Mouse (Mus musculus): ENCODE measurements around the gene Kbtbd2. TPM values are rescaled to one million over a fixed set of nuclear protein-coding genes. Genes with fewer than 3 reads are reported as not detected.
A peak's percentile ranks its signal among the peaks of the same experiment; 100 is the strongest.

The Kbtbd2 gene
- total and polyA plus RNA-seq, 3 experiments: 3.8 to 53.5 (median 42.9) TPM

- H3K9me3 ChIP-seq (replicated peaks): no peaks in the 10 kb centered on the region
- H3K27me3 ChIP-seq (ENCODE audit: insufficient read depth, low read length): peaks cover 15% of the 10 kb centered on the region
- DNase-seq (ENCODE audit: low spot score) (no peak), ATAC-seq (ENCODE audit: extremely low read depth, insufficient number of reproducible peaks, low FRiP score, poor library complexity, severe bottlenecking) (no peak)
- H3K36me3 ChIP-seq (replicated peaks): no peaks in the 10 kb centered on the region
- TF ChIP-seq GATA2 (IDR thresholded peaks at IDR 0.05; ENCODE audit: borderline replicate concordance, low read depth, low read length) (no peak), CTCF (IDR thresholded peaks at IDR 0.05; ENCODE audit: low read depth, low read length) (no peak), POLR2AphosphoS5 (IDR thresholded peaks at IDR 0.05; ENCODE audit: insufficient replicate concordance, low read depth, low read length) (no peak), TAL1 (conservative IDR thresholded peaks at IDR 0.05; ENCODE audit: low read depth, low read length) (no peak), GATA1 (IDR thresholded peaks at IDR 0.05; ENCODE audit: borderline replicate concordance, low read length) (no peak)
- H3K4me3 ChIP-seq (ENCODE audit: low read depth, low read length): no peak overlapping the region
- H3K4me1 ChIP-seq (ENCODE audit: insufficient read depth, low read depth, low read length): 0 out of 2 replicates have a peak, but pooled peaks cover 4% of the 10 kb centered on the region
Observed at GRCm38 (mm10) chr6:56818436-56819123, 21.0 kb upstream of the Kbtbd2 start.

- H3K4me1 ChIP-seq (ENCODE audit: insufficient read depth, low read depth, low read length): peaks cover 7% of the 10 kb centered on the region
- H3K36me3 ChIP-seq (replicated peaks): no peaks in the 10 kb centered on the region
- H3K27me3 ChIP-seq (ENCODE audit: insufficient read depth, low read length): peaks cover 12% of the 10 kb centered on the region
- ATAC-seq (ENCODE audit: extremely low read depth, insufficient number of reproducible peaks, low FRiP score, poor library complexity, severe bottlenecking) (no peak), DNase-seq (ENCODE audit: low spot score) (no peak)
- no peaks in the 10 kb centered on the region for H3K9me3 ChIP-seq (replicated peaks)
- H3K4me3 ChIP-seq (ENCODE audit: low read depth, low read length): no peak overlapping the region
- TF ChIP-seq GATA2 (IDR thresholded peaks at IDR 0.05; ENCODE audit: borderline replicate concordance, low read depth, low read length): no peak
- TF ChIP-seq GATA1 (IDR thresholded peaks at IDR 0.05; ENCODE audit: borderline replicate concordance, low read length): no peak
- TF ChIP-seq POLR2AphosphoS5 (IDR thresholded peaks at IDR 0.05; ENCODE audit: insufficient replicate concordance, low read depth, low read length): no peak
- TF ChIP-seq TAL1 (conservative IDR thresholded peaks at IDR 0.05; ENCODE audit: low read depth, low read length): no peak
- no peak for TF ChIP-seq CTCF (IDR thresholded peaks at IDR 0.05; ENCODE audit: low read depth, low read length)
Observed at GRCm38 (mm10) chr6:56813332-56813731, 15.7 kb upstream of the Kbtbd2 start.

- peak; percentile 32 for DNase-seq (ENCODE audit: low spot score)
- H3K4me1 ChIP-seq (ENCODE audit: insufficient read depth, low read depth, low read length): peaks cover 7% of the 10 kb centered on the region
Observed at GRCm38 (mm10) chr6:56808656-56809055, 11.0 kb upstream of the Kbtbd2 start.

GRCm38 (mm10) chr6:56806195-56806594, 8.6 kb upstream of the Kbtbd2 start:
- DNase-seq (ENCODE audit: low spot score) (no peak), ATAC-seq (ENCODE audit: extremely low read depth, insufficient number of reproducible peaks, low FRiP score, poor library complexity, severe bottlenecking) (no peak)
- peaks cover 7% of the 10 kb centered on the region for H3K4me1 ChIP-seq (ENCODE audit: insufficient read depth, low read depth, low read length)
- peaks cover 24% of the 10 kb centered on the region for H3K27me3 ChIP-seq (ENCODE audit: insufficient read depth, low read length)
- no peaks in the 10 kb centered on the region for H3K36me3 ChIP-seq (replicated peaks)
- no peaks in the 10 kb centered on the region for H3K9me3 ChIP-seq (replicated peaks)
- H3K4me3 ChIP-seq (ENCODE audit: low read depth, low read length): no peak overlapping the region
- TF ChIP-seq POLR2AphosphoS5 (IDR thresholded peaks at IDR 0.05; ENCODE audit: insufficient replicate concordance, low read depth, low read length) (no peak), CTCF (IDR thresholded peaks at IDR 0.05; ENCODE audit: low read depth, low read length) (no peak), TAL1 (conservative IDR thresholded peaks at IDR 0.05; ENCODE audit: low read depth, low read length) (no peak), GATA1 (IDR thresholded peaks at IDR 0.05; ENCODE audit: borderline replicate concordance, low read length) (no peak), GATA2 (IDR thresholded peaks at IDR 0.05; ENCODE audit: borderline replicate concordance, low read depth, low read length) (no peak)

More at GRCm38 (mm10) chr6:56808656-56809055, 11.0 kb upstream of the Kbtbd2 start:
- TF ChIP-seq TAL1 (conservative IDR thresholded peaks at IDR 0.05; ENCODE audit: low read depth, low read length) (no peak), POLR2AphosphoS5 (IDR thresholded peaks at IDR 0.05; ENCODE audit: insufficient replicate concordance, low read depth, low read length) (no peak), CTCF (IDR thresholded peaks at IDR 0.05; ENCODE audit: low read depth, low read length) (peak; percentile 33; the same call in 1 of the 2 replicates)
- Histone ChIP-seq H3K27me3 (ENCODE audit: insufficient read depth, low read length) (peaks cover 27% of the 10 kb centered on the region), H3K4me3 (ENCODE audit: low read depth, low read length) (no peak overlapping the region), H3K9me3 (replicated peaks) (no peaks in the 10 kb centered on the region), H3K36me3 (replicated peaks) (no peaks in the 10 kb centered on the region)
- peak; percentile 75 for ATAC-seq (ENCODE audit: extremely low read depth, insufficient number of reproducible peaks, low FRiP score, poor library complexity, severe bottlenecking)

GRCm38 (mm10) chr6:56805026-56805425, 7.4 kb upstream of the Kbtbd2 start:
- H3K9me3 ChIP-seq (replicated peaks): no peaks in the 10 kb centered on the region
- H3K27me3 ChIP-seq (ENCODE audit: insufficient read depth, low read length): peaks cover 22% of the 10 kb centered on the region
- TF ChIP-seq GATA1 (IDR thresholded peaks at IDR 0.05; ENCODE audit: borderline replicate concordance, low read length) (no peak), GATA2 (IDR thresholded peaks at IDR 0.05; ENCODE audit: borderline replicate concordance, low read depth, low read length) (no peak), CTCF (IDR thresholded peaks at IDR 0.05; ENCODE audit: low read depth, low read length) (no peak)
- peaks cover 4% of the 10 kb centered on the region for H3K4me1 ChIP-seq (ENCODE audit: insufficient read depth, low read depth, low read length)
- ATAC-seq (ENCODE audit: extremely low read depth, insufficient number of reproducible peaks, low FRiP score, poor library complexity, severe bottlenecking) (no peak), DNase-seq (ENCODE audit: low spot score) (no peak)
- no peaks in the 10 kb centered on the region for H3K36me3 ChIP-seq (replicated peaks)
- H3K4me3 ChIP-seq (ENCODE audit: low read depth, low read length): no peak overlapping the region

GRCm38 (mm10) chr6:56798152-56798465, 496 bp upstream of the Kbtbd2 start:
- Histone ChIP-seq H3K36me3 (replicated peaks) (peaks cover 6% of the 10 kb centered on the region), H3K9me3 (replicated peaks) (no peaks in the 10 kb centered on the region), H3K4me3 (ENCODE audit: low read depth, low read length) (peak overlapping the region; percentile 90), H3K4me1 (ENCODE audit: insufficient read depth, low read depth, low read length) (peaks cover 28% of the 10 kb centered on the region), H3K27me3 (ENCODE audit: insufficient read depth, low read length) (no peaks in the 10 kb centered on the region)
- DNase-seq (ENCODE audit: low spot score): no peak
- TF ChIP-seq GATA2 (IDR thresholded peaks at IDR 0.05; ENCODE audit: borderline replicate concordance, low read depth, low read length) (no peak), TAL1 (conservative IDR thresholded peaks at IDR 0.05; ENCODE audit: low read depth, low read length) (no peak)
- no peak for ATAC-seq (ENCODE audit: extremely low read depth, insufficient number of reproducible peaks, low FRiP score, poor library complexity, severe bottlenecking)
